Mouse (Mus musculus) stomach, embryonic 16.5 days (tissue): ENCODE measurements around the gene 4632433K11Rik. TPM values are rescaled to one million over a fixed set of nuclear protein-coding genes. Genes with fewer than 3 reads are reported as not detected.

Experiments
- ATAC-seq: fragments of 200-750 bp; cut with Nextera tagmentation; 2 replicates; pipeline ENCODE4 v1.8.0; 2017; ENCODE audit warnings: moderate number of reproducible peaks, moderate TSS enrichment; ENCODE audit not compliant: insufficient read depth, low FRiP score
- H3K27ac ChIP-seq: fragments of 300-500 bp; sonication (generic); 2 replicates; pipeline ENCODE4 v1.5.1; 2014; ENCODE audit warnings: low read length
- H3K27me3 ChIP-seq: fragments of 300-500 bp; sonication (generic); 2 replicates; pipeline ENCODE4 v1.6.1; 2014; ENCODE audit warnings: low read length, control low read depth, mixed read lengths; ENCODE audit not compliant: control insufficient read depth, insufficient read depth
- H3K36me3 ChIP-seq: fragments of 300-500 bp; sonication (generic); 2 replicates; pipeline ENCODE4 v1.6.1; 2014; ENCODE audit warnings: low read length; ENCODE audit not compliant: control insufficient read depth, insufficient read depth
- H3K4me1 ChIP-seq: fragments of 300-500 bp; sonication (generic); 2 replicates; pipeline ENCODE4 v1.6.1; 2014; ENCODE audit warnings: low read length, control low read depth, mixed read lengths; ENCODE audit not compliant: control insufficient read depth, insufficient read depth
- H3K4me2 ChIP-seq: fragments of 300-500 bp; sonication (generic); 2 replicates; pipeline ENCODE4 v1.6.1; 2014; ENCODE audit warnings: low read depth, low read length, mixed read lengths
- H3K4me3 ChIP-seq: fragments of 300-500 bp; sonication (generic); replicated peaks from 2 replicates; pipeline ENCODE4 v1.5.1; 2014; ENCODE audit warnings: mild to moderate bottlenecking, low read length
- H3K9ac ChIP-seq: fragments of 300-500 bp; sonication (generic); 2 replicates; pipeline ENCODE4 v1.6.1; 2014; ENCODE audit warnings: low read length
- H3K9me3 ChIP-seq: fragments of 300-500 bp; sonication (generic); replicated peaks from 2 replicates; pipeline ENCODE4 v1.6.1; 2016; ENCODE audit warnings: low read length, control low read depth; ENCODE audit not compliant: control insufficient read depth
- WGBS: fragments of 180-500 bp; shearing (Covaris S2); extraction: QIAGEN DNeasy Blood & Tissue Kit; methylation state at CpG from one replicate; pipeline ENCODE4 v1.1.7; 2014; 5-methylcytosine and 5-hydroxymethylcytosine counted together
- polyA plus RNA-seq: library from polyadenylated mRNA; unstranded; fragments of >200 nt; fragmentation: Nextera tagmentation; extraction: Ambion mirVana; gene quantifications from 2 replicates; pipeline ENCODE4 v1.2.1, GENCODE M21; 2015

The 4632433K11Rik gene
- polyA plus RNA-seq, 1 experiment from 2014 or later = not detected

DNA sequence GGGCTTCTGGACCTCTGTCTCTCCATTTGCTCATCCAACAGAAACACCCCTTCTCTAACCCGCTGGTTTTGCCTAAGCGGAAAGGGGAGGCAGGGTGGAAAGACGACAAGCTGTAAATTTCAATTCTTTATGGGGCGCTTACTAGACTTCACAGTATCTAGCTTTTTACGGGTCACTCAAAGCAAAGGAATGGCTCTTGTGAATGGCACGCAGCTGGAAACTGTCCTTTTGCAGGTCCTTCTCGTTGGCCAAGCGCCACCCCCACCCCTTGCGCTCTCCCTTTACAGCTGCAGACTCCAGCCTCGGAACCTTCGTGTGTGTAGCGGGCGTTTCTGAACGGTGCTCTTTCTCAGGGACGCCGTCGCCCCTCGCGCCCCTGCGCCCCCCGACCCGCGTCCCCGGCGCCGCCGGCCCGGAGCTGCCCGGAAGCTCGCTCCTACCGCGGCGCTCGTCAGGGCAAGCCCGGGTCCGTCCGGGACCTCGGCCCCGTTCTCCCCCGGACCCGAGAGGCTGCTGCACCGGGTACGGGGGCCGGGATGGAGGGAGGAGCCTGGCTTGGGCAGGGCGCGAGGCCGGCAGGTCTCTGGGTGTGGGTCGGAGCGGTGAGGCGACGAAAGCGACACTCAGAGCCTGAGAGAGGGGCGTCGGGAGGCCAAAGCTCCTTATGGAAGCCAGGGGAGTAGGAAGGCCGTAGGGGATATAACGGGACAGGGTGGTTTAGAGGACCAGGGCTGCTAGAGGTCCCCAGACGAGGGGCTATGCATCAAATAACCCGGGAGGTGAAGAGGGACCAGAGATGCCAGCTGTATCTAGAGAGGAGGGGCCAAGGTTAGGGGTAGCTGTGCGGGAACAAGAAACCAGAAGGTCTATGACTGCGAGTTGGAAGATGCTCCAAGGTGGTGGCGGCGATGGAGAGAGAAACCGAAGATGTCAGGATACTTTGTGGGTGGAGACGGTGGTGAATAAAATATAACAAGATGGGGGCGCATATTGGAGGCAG, 17.6 kb downstream of the 4632433K11Rik start, which contains the start of gene Zfp580:
TSS of gene Zfp580 (plus strand) at position 346 of the 1,000 bp plus-strand sequence.
- peak; percentile 76 for ATAC-seq
- Histone ChIP-seq H3K4me3 (peak within 1 kb of the TSS; percentile 65), H3K4me1 (peaks cover 24% of the 10 kb centered on the region), H3K9ac (peak within 1 kb of the TSS; percentile 94), H3K36me3 (no peaks in the 10 kb centered on the region), H3K4me2 (peak within 1 kb of the TSS; percentile 85), H3K27me3 (peaks cover 40% of the 10 kb centered on the region), H3K27ac (peak within 1 kb of the TSS; percentile 64), H3K9me3 (no peaks in the 10 kb centered on the region)
- WGBS = 2% methylated on average over 65 of the region's 65 CpGs

DNA sequence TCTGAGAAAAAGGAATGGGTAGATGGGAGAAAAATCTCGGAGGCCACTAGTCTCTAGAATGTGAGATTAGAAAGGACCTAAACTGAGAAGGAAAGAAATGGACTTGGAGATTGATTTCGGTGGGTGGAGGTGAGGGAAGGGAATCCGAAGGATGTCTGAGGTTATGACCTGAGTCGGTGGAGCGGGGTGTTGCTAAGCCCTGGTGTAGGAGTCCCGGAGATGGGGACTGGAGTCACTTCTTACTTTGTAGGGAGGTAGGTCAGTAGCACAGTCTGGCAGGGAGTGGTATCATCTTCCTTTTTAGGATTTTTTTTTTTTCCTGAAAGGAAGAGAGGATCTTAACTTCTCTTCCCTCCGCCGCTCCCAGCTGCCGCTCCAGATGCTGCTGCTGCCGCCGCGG, 18.5 kb downstream of the 4632433K11Rik start:
- Histone ChIP-seq H3K27me3 (peaks cover 43% of the 10 kb centered on the region), H3K27ac (no peak overlapping the region), H3K9me3 (no peaks in the 10 kb centered on the region), H3K4me3 (peak overlapping the region; percentile 65), H3K36me3 (no peaks in the 10 kb centered on the region), H3K9ac (peak overlapping the region; percentile 94), H3K4me1 (peaks cover 31% of the 10 kb centered on the region), H3K4me2 (peak overlapping the region; percentile 85)
- 3% methylated on average over 12 of the region's 12 CpGs for whole genome bisulfite sequencing
- no peak for ATAC-seq

- Histone ChIP-seq H3K9ac (peak overlapping the region; percentile 94), H3K36me3 (no peaks in the 10 kb centered on the region), H3K27me3 (peaks cover 43% of the 10 kb centered on the region), H3K4me3 (peak overlapping the region; percentile 65), H3K4me2 (peak overlapping the region; percentile 85), H3K4me1 (peaks cover 31% of the 10 kb centered on the region), H3K27ac (no peak overlapping the region), H3K9me3 (no peaks in the 10 kb centered on the region)
- WGBS = 5% methylated on average over 45 of the region's 45 CpGs
- ATAC-seq = no peak
Observed at GRCm38 (mm10) chr7:5052931-5053343, 19.0 kb downstream of the 4632433K11Rik start.

- 12% methylated on average over 32 of the region's 32 CpGs for WGBS
- peaks cover 43% of the 10 kb centered on the region for H3K27me3 ChIP-seq
- no peak for ATAC-seq
- H3K9me3 ChIP-seq = no peaks in the 10 kb centered on the region
- peak overlapping the region; percentile 85 for H3K4me2 ChIP-seq
- peak overlapping the region; percentile 65 for H3K4me3 ChIP-seq
- no peak overlapping the region for H3K27ac ChIP-seq
- peak overlapping the region; percentile 94 for H3K9ac ChIP-seq
- H3K4me1 ChIP-seq = peaks cover 31% of the 10 kb centered on the region
- H3K36me3 ChIP-seq = no peaks in the 10 kb centered on the region
Observed at GRCm38 (mm10) chr7:5053456-5054179, 19.7 kb downstream of the 4632433K11Rik start.

DNA sequence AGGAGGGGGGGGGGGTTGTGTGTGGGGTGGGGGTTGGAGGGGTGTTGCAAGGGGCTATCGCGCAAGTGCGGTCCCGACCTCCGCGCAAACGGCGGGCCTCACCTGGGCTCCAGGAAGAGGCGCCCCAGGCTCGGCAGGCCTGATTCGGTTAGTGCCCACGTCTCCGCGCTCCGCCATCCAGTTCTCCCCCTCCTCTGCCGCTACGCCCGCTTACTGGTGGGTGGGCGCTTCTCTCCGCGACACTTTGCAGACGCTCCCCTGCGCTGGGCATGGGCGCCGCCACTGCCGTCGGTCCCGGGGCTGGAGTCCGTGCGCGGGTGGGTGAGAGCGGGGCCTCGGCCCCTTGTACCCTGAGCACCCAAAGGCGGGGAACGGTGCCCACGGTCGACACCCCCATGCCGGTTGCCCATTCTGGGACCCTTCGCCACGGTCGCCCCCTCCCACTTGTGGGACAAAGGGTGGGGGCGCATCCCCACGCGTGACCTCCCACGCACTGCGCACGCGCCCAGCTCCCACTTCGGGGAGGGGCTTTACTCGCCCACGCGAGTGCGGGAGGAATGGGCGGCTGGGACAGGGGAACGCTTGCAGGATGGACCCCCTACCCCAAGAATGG, 22.8 kb downstream of the 4632433K11Rik start:
- Histone ChIP-seq H3K9me3 (no peaks in the 10 kb centered on the region), H3K4me3 (peak overlapping the region; percentile 55), H3K4me2 (peak overlapping the region; percentile 66), H3K36me3 (no peaks in the 10 kb centered on the region), H3K27me3 (peaks cover 43% of the 10 kb centered on the region), H3K4me1 (peaks cover 36% of the 10 kb centered on the region), H3K9ac (peak overlapping the region; percentile 76), H3K27ac (peak overlapping the region; percentile 21; the same call in 1 of the 2 replicates)
- 2% methylated on average over 50 of the region's 55 CpGs for WGBS
- no peak for ATAC-seq

- Histone ChIP-seq H3K4me2 (peak overlapping the region; percentile 66), H3K4me3 (peak overlapping the region; percentile 55), H3K9ac (peak overlapping the region; percentile 76), H3K27me3 (peaks cover 41% of the 10 kb centered on the region), H3K27ac (no peak overlapping the region; the same call in 1 of the 2 replicates), H3K36me3 (no peaks in the 10 kb centered on the region), H3K4me1 (peaks cover 32% of the 10 kb centered on the region), H3K9me3 (no peaks in the 10 kb centered on the region)
- ATAC-seq = no peak
- WGBS = 28% methylated on average over 8 of the region's 8 CpGs
Observed at GRCm38 (mm10) chr7:5057381-5057780, 23.5 kb downstream of the 4632433K11Rik start.

DNA sequence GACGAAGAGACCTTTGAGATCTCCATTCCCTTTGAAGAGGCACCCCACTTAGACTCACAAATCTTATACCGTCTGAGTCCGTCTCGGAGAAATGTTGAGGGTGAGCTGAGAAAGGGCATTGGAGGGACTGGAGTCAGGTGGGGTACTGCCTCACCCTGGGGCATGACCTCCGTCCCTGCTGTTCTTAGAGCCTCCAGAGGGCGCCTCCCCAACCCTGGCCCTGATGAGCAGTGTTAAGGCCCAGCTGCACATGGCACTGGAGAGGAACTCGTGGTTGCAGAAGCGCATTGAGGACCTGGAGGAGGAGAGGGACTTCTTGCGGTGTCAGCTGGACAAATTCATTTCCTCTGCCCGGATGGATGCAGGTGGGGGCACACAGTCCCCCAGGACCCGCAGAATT, 23.9 kb downstream of the 4632433K11Rik start:
- Histone ChIP-seq H3K36me3 (no peaks in the 10 kb centered on the region), H3K27ac (no peak overlapping the region), H3K4me3 (no peak overlapping the region), H3K4me1 (peaks cover 27% of the 10 kb centered on the region), H3K9ac (peak overlapping the region; percentile 76; the same call in 1 of the 2 replicates), H3K27me3 (peaks cover 38% of the 10 kb centered on the region), H3K9me3 (no peaks in the 10 kb centered on the region), H3K4me2 (peak overlapping the region; percentile 66; the same call in 1 of the 2 replicates)
- 42% methylated on average over 11 of the region's 11 CpGs for WGBS
- no peak for ATAC-seq

DNA sequence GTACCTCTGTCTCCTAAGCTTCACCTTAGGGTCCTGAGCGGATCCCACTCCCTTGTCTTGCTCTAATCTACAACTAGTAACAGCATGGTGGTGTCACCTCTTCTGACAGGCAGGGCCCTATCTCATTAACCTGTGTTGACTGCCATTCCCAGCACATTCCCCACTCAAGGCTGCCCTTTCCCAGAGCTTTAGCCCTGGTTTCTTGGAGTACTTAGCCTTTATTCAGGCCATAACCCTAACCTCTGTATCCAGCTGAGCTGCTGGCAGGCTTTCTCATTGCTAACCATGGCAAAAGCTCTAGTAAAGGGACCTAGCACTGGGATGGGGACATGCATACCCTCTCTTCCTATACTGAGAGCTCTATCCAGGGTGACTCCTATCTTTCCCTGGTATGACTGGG, 24.7 kb downstream of the 4632433K11Rik start:
- Histone ChIP-seq H3K9ac (no peak overlapping the region), H3K4me2 (no peak overlapping the region), H3K9me3 (no peaks in the 10 kb centered on the region), H3K4me1 (peaks cover 19% of the 10 kb centered on the region), H3K4me3 (no peak overlapping the region), H3K27me3 (peaks cover 29% of the 10 kb centered on the region), H3K27ac (no peak overlapping the region), H3K36me3 (no peaks in the 10 kb centered on the region)
- no peak for ATAC-seq
- 97% methylated on average over 1 of the region's 1 CpGs for WGBS
